Mouse (Mus musculus) embryonic fibroblast, embryonic 13.5 days (primary cell): ENCODE measurements around the gene Gm10306.

Experiments
- CTCF ChIP-seq: IDR thresholded peaks from 2 replicates; pipeline ENCODE4 v1.5.1; 2011; ENCODE audit warnings: mild to moderate bottlenecking, control low read depth, low read length, moderate library complexity, borderline replicate concordance; ENCODE audit not compliant: insufficient read depth
- POLR2A ChIP-seq: IDR thresholded peaks from 2 replicates; pipeline ENCODE4 v1.6.1; 2011; ENCODE audit warnings: low read depth, mild to moderate bottlenecking, control low read depth, low read length, moderate library complexity

DNA sequence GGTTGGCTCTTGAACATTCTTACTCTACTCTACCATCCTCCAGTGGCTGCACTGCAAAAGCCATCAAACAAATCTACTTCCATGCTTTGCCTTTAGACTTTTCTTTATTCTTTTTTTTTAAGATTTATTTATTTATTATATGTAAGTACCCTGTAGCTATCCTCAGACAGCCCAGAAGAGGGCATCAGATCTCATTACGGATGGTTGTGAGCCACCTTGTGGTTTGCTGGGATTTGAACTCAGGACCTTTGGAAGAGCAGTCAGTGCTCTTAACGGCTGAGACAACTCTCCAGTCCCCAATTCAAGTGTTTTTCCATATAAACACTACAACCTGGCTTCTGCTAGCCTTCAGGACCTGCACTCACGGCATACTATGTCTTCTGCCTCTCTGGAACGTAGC, 45.0 kb downstream of the Gm10306 start:
- no peak for TF ChIP-seq CTCF
- TF ChIP-seq POLR2A, result no peak
